Mouse (Mus musculus) midbrain, postnatal 0 days (tissue): ENCODE data around the gene Dglucy. TPM values are rescaled to one million over a fixed set of nuclear protein-coding genes. Genes with fewer than 3 reads are reported as not detected.

ENCODE experiments used
- ATAC-seq: fragments of 200-750 bp; cut with Nextera tagmentation; 2 replicates; pipeline ENCODE4 v1.8.0; 2017; ENCODE audit warnings: moderate number of reproducible peaks, mild to moderate bottlenecking, moderate TSS enrichment, moderate library complexity; ENCODE audit not compliant: low FRiP score
- DNase-seq: peaks from one replicate; pipeline ENCODE4 v3.0.0-alpha.2; 2015; ENCODE audit warnings: low spot score
- H3K27ac ChIP-seq: fragments of 300-500 bp; sonication (generic); 2 replicates; pipeline ENCODE4 v1.5.1; 2014; ENCODE audit warnings: low read depth, mild to moderate bottlenecking, low read length, mixed read lengths
- H3K27me3 ChIP-seq: fragments of 300-500 bp; sonication (generic); 2 replicates; pipeline ENCODE4 v1.6.1; 2014; ENCODE audit warnings: low read length, control low read depth, mixed read lengths; ENCODE audit not compliant: insufficient read depth
- H3K36me3 ChIP-seq: fragments of 300-500 bp; sonication (generic); 2 replicates; pipeline ENCODE4 v1.6.1; 2014; ENCODE audit warnings: low read length, control low read depth, mixed read lengths; ENCODE audit not compliant: insufficient read depth
- H3K4me1 ChIP-seq: fragments of 300-500 bp; sonication (generic); 2 replicates; pipeline ENCODE4 v1.6.1; 2014; ENCODE audit warnings: mild to moderate bottlenecking, control low read depth, antibody characterized with exemption, low read length, mixed read lengths; ENCODE audit not compliant: insufficient read depth
- H3K4me2 ChIP-seq: fragments of 300-500 bp; sonication (generic); 2 replicates; pipeline ENCODE4 v1.6.1; 2014; ENCODE audit warnings: low read depth, mild to moderate bottlenecking, low read length, mixed read lengths; ENCODE audit not compliant: poor library complexity, severe bottlenecking
- H3K4me3 ChIP-seq: fragments of 300-500 bp; sonication (generic); 2 replicates; pipeline ENCODE4 v1.5.1; 2014; ENCODE audit warnings: low read depth, mild to moderate bottlenecking, low read length, moderate library complexity
- H3K9ac ChIP-seq: fragments of 300-500 bp; sonication (generic); replicated peaks from 2 replicates; pipeline ENCODE4 v1.6.1; 2014; ENCODE audit warnings: mild to moderate bottlenecking, low read length, moderate library complexity, mixed read lengths; ENCODE audit not compliant: poor library complexity, severe bottlenecking
- H3K9me3 ChIP-seq: fragments of 300-500 bp; sonication (generic); 2 replicates; pipeline ENCODE4 v1.6.1; 2016; ENCODE audit warnings: low read length, control low read depth
- CTCF ChIP-seq: IDR thresholded peaks from 2 replicates; pipeline ENCODE4 v1.5.1; 2016; ENCODE audit warnings: antibody characterized with exemption, mild to moderate bottlenecking
- WGBS: fragments of 180-500 bp; shearing (Covaris S2); extraction: QIAGEN DNeasy Blood & Tissue Kit; methylation state at CpG from one replicate; pipeline ENCODE4 v1.1.7; 2014; 5-methylcytosine and 5-hydroxymethylcytosine counted together
- polyA plus RNA-seq: library from polyadenylated mRNA; unstranded; fragments of >200 nt; fragmentation: Nextera tagmentation; extraction: Ambion mirVana; gene quantifications from 2 replicates; pipeline ENCODE4 v1.2.1, GENCODE M21; 2015
- total RNA-seq: library from RNA; depleted of rRNA; stranded (reverse); fragments of >200 nt; gene quantifications from 2 replicates; pipeline ENCODE4 v1.2.3, GENCODE M21; 2014

The Dglucy gene
- total and polyA plus RNA-seq, 2 experiments from 2014 or later: 2.2 to 3.6 TPM

- Histone ChIP-seq H3K9me3 (no peaks in the 10 kb centered on the region), H3K36me3 (no peaks in the 10 kb centered on the region), H3K4me1 (no peaks in the 10 kb centered on the region), H3K27ac (no peak overlapping the region), H3K4me3 (no peak overlapping the region), H3K9ac (no peak overlapping the region), H3K27me3 (no peaks in the 10 kb centered on the region), H3K4me2 (no peak overlapping the region)
- no peak for TF ChIP-seq CTCF
- 94% methylated on average over 6 of the region's 6 CpGs for WGBS
- DNase-seq (no peak), ATAC-seq (no peak)
Observed at GRCm38 (mm10) chr12:100769871-100770270, 9.0 kb upstream of the Dglucy start.

DNA sequence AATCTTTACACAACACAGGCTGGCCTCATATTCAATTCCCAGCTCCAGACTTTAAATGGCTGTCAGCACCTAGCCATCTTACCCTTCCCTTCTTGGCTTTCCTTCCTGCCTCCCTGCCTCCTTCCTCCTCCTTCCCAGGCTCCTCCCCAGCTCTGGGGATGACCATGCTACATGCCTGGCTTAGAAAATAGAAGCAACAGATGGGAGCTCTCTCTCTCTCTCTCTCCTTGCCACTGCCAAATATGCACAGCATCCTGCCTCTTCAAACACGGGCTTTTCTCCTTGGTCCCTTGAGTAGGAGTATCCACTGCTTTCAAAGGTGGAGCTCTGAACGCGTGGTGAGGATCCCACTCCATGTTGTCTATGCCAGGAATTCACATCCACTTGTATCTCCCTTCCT lies 8.1 kb upstream of the Dglucy start:
- Histone ChIP-seq H3K27ac (no peak overlapping the region), H3K9me3 (no peaks in the 10 kb centered on the region), H3K4me2 (no peak overlapping the region), H3K27me3 (no peaks in the 10 kb centered on the region), H3K4me3 (no peak overlapping the region), H3K36me3 (no peaks in the 10 kb centered on the region), H3K9ac (no peak overlapping the region), H3K4me1 (no peaks in the 10 kb centered on the region)
- no peak for TF ChIP-seq CTCF
- WGBS: 80% methylated on average over 3 of the region's 3 CpGs
- no peak for DNase-seq
- no peak for ATAC-seq

DNA sequence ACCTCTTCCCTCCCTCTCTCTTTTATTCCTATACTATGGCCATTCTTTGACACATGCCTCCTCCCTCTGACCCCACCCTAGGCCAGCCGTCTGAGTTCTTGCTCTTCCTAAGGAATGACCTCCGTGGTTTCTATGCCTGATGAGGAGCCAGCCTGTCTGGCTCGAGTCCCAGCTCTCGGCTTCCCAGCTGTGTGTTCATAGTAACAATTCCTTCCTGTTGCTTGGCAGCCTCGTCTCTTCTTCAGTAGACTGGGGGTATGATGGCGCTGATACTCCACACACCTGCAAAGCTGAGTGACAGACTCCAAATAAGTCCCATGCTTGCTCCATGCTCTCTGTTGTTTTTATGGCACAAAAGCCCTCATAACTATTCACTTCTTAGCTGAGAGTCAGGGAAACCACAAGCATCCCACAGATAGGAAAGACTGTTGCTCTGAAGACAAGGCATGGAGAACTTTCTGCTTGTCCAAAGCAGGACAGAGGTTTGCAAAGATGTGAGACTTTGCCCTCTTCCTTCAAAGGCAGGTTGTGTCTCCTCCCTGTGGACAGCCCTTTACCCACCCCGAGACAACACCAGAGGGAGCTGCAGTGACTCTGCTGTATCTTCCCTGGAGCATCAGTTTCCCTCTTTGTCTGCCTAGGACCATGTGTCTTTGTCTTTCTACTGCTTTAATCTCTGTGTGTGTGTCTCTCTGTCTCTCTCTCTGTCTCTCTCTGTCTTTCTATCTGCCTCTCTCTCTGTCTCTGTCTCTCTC lies 6.5 kb upstream of the Dglucy start:
- no peaks in the 10 kb centered on the region for H3K36me3 ChIP-seq
- DNase-seq: peak; percentile 70
- no peaks in the 10 kb centered on the region for H3K4me1 ChIP-seq
- no peaks in the 10 kb centered on the region for H3K27me3 ChIP-seq
- H3K9me3 ChIP-seq: no peaks in the 10 kb centered on the region
- no peak overlapping the region for H3K4me2 ChIP-seq
- no peak overlapping the region for H3K27ac ChIP-seq
- H3K9ac ChIP-seq: no peak overlapping the region
- ATAC-seq: no peak
- H3K4me3 ChIP-seq: no peak overlapping the region
- WGBS: 47% methylated on average over 7 of the region's 7 CpGs
- peak; percentile 37; the same call in 1 of the 2 replicates for TF ChIP-seq CTCF

- Histone ChIP-seq H3K4me1 (no peaks in the 10 kb centered on the region), H3K9ac (no peak overlapping the region), H3K27me3 (no peaks in the 10 kb centered on the region), H3K4me2 (no peak overlapping the region), H3K4me3 (no peak overlapping the region), H3K36me3 (no peaks in the 10 kb centered on the region), H3K9me3 (no peaks in the 10 kb centered on the region), H3K27ac (no peak overlapping the region)
- ATAC-seq: no peak
- no peak for TF ChIP-seq CTCF
- 90% methylated on average over 7 of the region's 7 CpGs for whole genome bisulfite sequencing
- DNase-seq: no peak
Observed at GRCm38 (mm10) chr12:100774756-100775155, 4.1 kb upstream of the Dglucy start.

DNA sequence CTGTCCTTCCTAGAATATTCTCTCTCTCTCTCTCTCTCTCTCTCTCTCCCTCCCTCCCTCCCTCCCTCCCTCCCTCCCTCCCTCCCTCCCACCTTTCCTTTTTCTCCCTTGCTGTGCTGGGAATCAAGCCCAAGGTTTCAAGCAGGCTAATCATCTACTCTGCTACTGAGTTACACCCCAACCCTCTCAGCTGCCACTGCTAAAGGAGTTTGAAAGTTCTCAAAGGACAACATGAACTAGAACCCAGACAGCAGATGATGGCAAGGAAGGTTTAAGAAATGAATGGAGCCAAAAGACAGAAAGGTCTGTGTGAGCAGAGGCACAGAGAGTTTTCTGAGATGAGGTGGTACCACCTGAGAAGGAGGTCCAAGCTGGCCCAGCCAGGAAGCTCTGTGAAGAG lies 3.6 kb upstream of the Dglucy start:
- Histone ChIP-seq H3K4me2 (no peak overlapping the region), H3K4me3 (no peak overlapping the region), H3K27me3 (no peaks in the 10 kb centered on the region), H3K9ac (no peak overlapping the region), H3K36me3 (no peaks in the 10 kb centered on the region), H3K27ac (no peak overlapping the region), H3K4me1 (no peaks in the 10 kb centered on the region), H3K9me3 (no peaks in the 10 kb centered on the region)
- ATAC-seq (no peak), DNase-seq (no peak)
- no peak for TF ChIP-seq CTCF

DNA sequence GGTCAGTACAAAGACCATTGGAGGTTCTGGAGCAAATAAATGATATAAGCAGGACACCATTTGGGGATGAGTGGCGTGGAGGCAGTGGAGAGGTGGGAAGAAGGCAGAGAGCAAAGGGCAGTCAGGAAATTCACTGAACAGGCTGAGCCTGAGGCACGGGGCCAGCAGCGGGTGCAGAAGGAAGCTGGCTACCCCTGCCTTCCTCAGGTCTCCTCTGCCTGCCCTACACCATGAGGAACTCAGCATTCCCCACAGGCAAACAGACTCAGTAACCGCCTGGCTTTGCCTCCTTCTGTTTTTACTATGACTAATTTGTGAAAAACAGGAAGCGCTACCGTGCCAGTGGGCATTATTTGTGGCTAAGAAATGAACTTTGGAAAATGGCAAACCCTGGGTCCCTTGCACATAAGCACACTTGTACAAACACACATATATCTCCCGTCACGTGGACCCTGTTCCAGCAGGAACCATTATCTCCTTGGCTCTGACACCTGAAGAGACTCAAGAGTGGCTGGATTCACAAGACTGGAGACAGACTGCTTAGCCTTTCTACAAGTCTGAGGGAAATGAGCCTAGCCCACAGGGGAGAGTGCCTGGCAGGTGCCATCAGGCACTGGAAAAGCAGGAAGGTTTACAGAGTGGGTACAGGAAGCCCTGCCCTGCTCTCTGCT lies 2.8 kb upstream of the Dglucy start:
- TF ChIP-seq CTCF: no peak

More for the DNA sequence above, 2.8 kb upstream of the Dglucy start:
- no peak overlapping the region for H3K4me2 ChIP-seq
- no peak overlapping the region for H3K27ac ChIP-seq
- ATAC-seq (no peak), DNase-seq (no peak)
- no peak overlapping the region for H3K9ac ChIP-seq
- H3K4me1 ChIP-seq: no peaks in the 10 kb centered on the region
- H3K36me3 ChIP-seq: no peaks in the 10 kb centered on the region
- 89% methylated on average over 8 of the region's 8 CpGs for WGBS
- H3K27me3 ChIP-seq: no peaks in the 10 kb centered on the region
- no peaks in the 10 kb centered on the region for H3K9me3 ChIP-seq
- no peak overlapping the region for H3K4me3 ChIP-seq
